Mouse (Mus musculus): ENCODE results near the gene Xpnpep1. TPM values are rescaled to one million over a fixed set of nuclear protein-coding genes. Genes with fewer than 3 reads are reported as not detected.

The Xpnpep1 gene
- total and polyA plus RNA-seq, 3 experiments, result 82.8 to 99.6 (median 96.0) TPM

DNA sequence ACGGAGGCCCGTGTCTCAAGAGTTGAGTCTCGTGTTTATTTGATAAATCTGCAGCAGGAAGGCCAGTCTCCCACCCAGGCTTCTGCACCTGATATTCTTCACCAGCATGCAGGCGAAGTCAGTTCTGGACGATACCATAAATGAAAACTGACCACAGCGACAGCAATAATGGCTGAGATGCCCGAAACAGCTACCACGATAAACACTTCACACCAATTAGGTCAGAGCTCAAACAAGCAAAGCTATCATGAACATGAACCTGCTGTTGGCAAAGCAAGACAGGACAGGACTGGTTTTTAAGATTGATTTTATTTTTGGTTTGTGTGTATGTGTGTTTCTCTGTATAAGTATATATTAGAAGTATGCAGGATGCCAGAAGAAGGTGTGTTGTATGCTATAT, 42.8 kb upstream of the Xpnpep1 start:
- DNase-seq (ENCODE audit: extremely low read depth), result no peak
- H3K9me3 ChIP-seq (replicated peaks; ENCODE audit: low read length), result peaks cover 3% of the 10 kb centered on the region
- peaks cover 0 to 6% of the 10 kb centered on the region in 2 experiments; a peak in 1 of 4 replicates for H3K4me1 ChIP-seq (ENCODE audit: control insufficient read depth in 1 of 2, insufficient read depth in 2 of 2)
- TF ChIP-seq POLR2A (IDR thresholded peaks at IDR 0.05; ENCODE audit: low read depth, low read length) (no peak), PAX5 (IDR thresholded peaks at IDR 0.05; ENCODE audit: low read length) (no peak), CHD2 (IDR thresholded peaks at IDR 0.05; ENCODE audit: low read length) (no peak), MXI1 (IDR thresholded peaks at IDR 0.05; ENCODE audit: low read depth, low read length) (no peak)
- no peak overlapping the region for H3K9ac ChIP-seq (ENCODE audit: insufficient read depth, low read depth)
- in situ Hi-C loops (cut with MboI; ENCODE audit: low pct_ligation_motif_present, low pct_unique_long_range_greater_than_20kb, low sequenced_read_pairs), result no loop called here
- dilution Hi-C loops (cut with MboI; ENCODE audit: extremely low pct_ligation_motif_present, extremely low pct_unique_long_range_greater_than_20kb, low sequenced_read_pairs), result no loop called here
- no peak overlapping the region for H3K4me3 ChIP-seq (replicated peaks in 1 of 3; ENCODE audit: low read depth in 2 of 3, low read length in 2 of 3, poor library complexity in 1 of 3)
- H3K27me3 ChIP-seq (replicated peaks), result no peaks in the 10 kb centered on the region
- no peaks in the 10 kb centered on the region for H3K36me3 ChIP-seq (replicated peaks in 1 of 2; ENCODE audit: control insufficient read depth in 1 of 2, insufficient read depth in 1 of 2, low read length in 1 of 2)
- no peaks in the 10 kb centered on the region for H3K79me2 ChIP-seq (replicated peaks; ENCODE audit: control insufficient read depth, extremely low read depth, insufficient read depth, poor library complexity, severe bottlenecking)
- H3K4me2 ChIP-seq (ENCODE audit: insufficient read depth, low read depth, poor library complexity, severe bottlenecking), result no peak overlapping the region
- no peak overlapping the region for H3K27ac ChIP-seq (ENCODE audit: insufficient read depth, low read depth)

- no peak for DNase-seq (ENCODE audit: extremely low read depth)
- no peaks in the 10 kb centered on the region for H3K79me2 ChIP-seq (replicated peaks; ENCODE audit: control insufficient read depth, extremely low read depth, insufficient read depth, poor library complexity, severe bottlenecking)
- H3K27me3 ChIP-seq (replicated peaks), result no peaks in the 10 kb centered on the region
- TF ChIP-seq MAFK (IDR thresholded peaks at IDR 0.05; ENCODE audit: insufficient replicate concordance, low read length) (no peak), CHD2 (IDR thresholded peaks at IDR 0.05; ENCODE audit: low read length) (no peak), RAD21 (IDR thresholded peaks at IDR 0.05; ENCODE audit: low read depth, low read length) (no peak), POLR2AphosphoS2 (IDR thresholded peaks at IDR 0.05; ENCODE audit: low read depth, low read length) (no peak), TCF12 (IDR thresholded peaks at IDR 0.05; ENCODE audit: low read depth, low read length) (no peak), IRF4 (IDR thresholded peaks at IDR 0.05; ENCODE audit: low read depth, low read length) (no peak), ETS1 (conservative IDR thresholded peaks at IDR 0.05; ENCODE audit: low read depth, low read length) (no peak), UBTF (IDR thresholded peaks at IDR 0.05; ENCODE audit: low read depth, low read length) (no peak), TBP (conservative IDR thresholded peaks at IDR 0.05; ENCODE audit: low read depth, low read length) (no peak), NELFE (IDR thresholded peaks at IDR 0.05; ENCODE audit: low read depth, low read length) (no peak), MAZ (IDR thresholded peaks at IDR 0.05; ENCODE audit: low read depth, low read length) (no peak), POLR2A (IDR thresholded peaks at IDR 0.05; ENCODE audit: low read depth, low read length) (no peak), ZC3H11A (IDR thresholded peaks at IDR 0.05; ENCODE audit: low read depth, low read length) (no peak), JUND (conservative IDR thresholded peaks at IDR 0.05; ENCODE audit: low read depth, low read length) (no peak)
- H3K9me3 ChIP-seq (replicated peaks; ENCODE audit: low read length), result peaks cover 3% of the 10 kb centered on the region
- H3K4me1 ChIP-seq (ENCODE audit: control insufficient read depth in 1 of 2, insufficient read depth in 2 of 2), result peaks cover 0 to 6% of the 10 kb centered on the region in 2 experiments; a peak in 1 of 4 replicates
- H3K27ac ChIP-seq (ENCODE audit: insufficient read depth, low read depth), result no peak overlapping the region
- no peak overlapping the region for H3K4me2 ChIP-seq (ENCODE audit: insufficient read depth, low read depth, poor library complexity, severe bottlenecking)
- in situ Hi-C loops (cut with MboI; ENCODE audit: low pct_ligation_motif_present, low pct_unique_long_range_greater_than_20kb, low sequenced_read_pairs), result no loop called here
- dilution Hi-C loops (cut with MboI; ENCODE audit: extremely low pct_ligation_motif_present, extremely low pct_unique_long_range_greater_than_20kb, low sequenced_read_pairs), result no loop called here
- H3K36me3 ChIP-seq (replicated peaks in 1 of 2; ENCODE audit: control insufficient read depth in 1 of 2, insufficient read depth in 1 of 2, low read length in 1 of 2), result no peaks in the 10 kb centered on the region
- H3K9ac ChIP-seq (ENCODE audit: insufficient read depth, low read depth), result no peak overlapping the region
- H3K4me3 ChIP-seq (replicated peaks in 1 of 3; ENCODE audit: low read depth in 2 of 3, low read length in 2 of 3, poor library complexity in 1 of 3), result no peak overlapping the region
Observed at GRCm38 (mm10) chr19:53081339-53081738, 41.3 kb upstream of the Xpnpep1 start.
